Mouse (Mus musculus) embryonic fibroblast, embryonic 13.5 days (primary cell): ENCODE data around the gene Tubb1. TPM values are rescaled to one million over a fixed set of nuclear protein-coding genes. Genes with fewer than 3 reads are reported as not detected.

Source experiments
- H3K27ac ChIP-seq: 2 replicates; pipeline ENCODE4 v1.5.1; 2012; ENCODE audit warnings: low read length, control low read depth, inconsistent platforms; ENCODE audit not compliant: insufficient read depth
- H3K4me1 ChIP-seq: 2 replicates; pipeline ENCODE4 v1.6.1; 2011; ENCODE audit warnings: low read length; ENCODE audit not compliant: control insufficient read depth, insufficient read depth
- H3K4me3 ChIP-seq: 2 replicates; pipeline ENCODE4 v1.5.1; 2011; ENCODE audit warnings: mild to moderate bottlenecking, control low read depth, low read length; ENCODE audit not compliant: insufficient read depth
- CTCF ChIP-seq: IDR thresholded peaks from 2 replicates; pipeline ENCODE4 v1.5.1; 2011; ENCODE audit warnings: mild to moderate bottlenecking, control low read depth, low read length, moderate library complexity, borderline replicate concordance; ENCODE audit not compliant: insufficient read depth
- POLR2A ChIP-seq: IDR thresholded peaks from 2 replicates; pipeline ENCODE4 v1.6.1; 2011; ENCODE audit warnings: low read depth, mild to moderate bottlenecking, control low read depth, low read length, moderate library complexity
- polyA plus RNA-seq: library from polyadenylated mRNA; stranded (reverse); fragments of >200 nt; gene quantifications from 2 replicates; pipeline ENCODE4 v1.2.4, GENCODE M21; 2011; ENCODE audit warnings: low read depth; ENCODE audit not compliant: missing spikeins, insufficient read length

Tubb1 gene
- polyA plus RNA-seq, 1 experiment, result not detected

DNA sequence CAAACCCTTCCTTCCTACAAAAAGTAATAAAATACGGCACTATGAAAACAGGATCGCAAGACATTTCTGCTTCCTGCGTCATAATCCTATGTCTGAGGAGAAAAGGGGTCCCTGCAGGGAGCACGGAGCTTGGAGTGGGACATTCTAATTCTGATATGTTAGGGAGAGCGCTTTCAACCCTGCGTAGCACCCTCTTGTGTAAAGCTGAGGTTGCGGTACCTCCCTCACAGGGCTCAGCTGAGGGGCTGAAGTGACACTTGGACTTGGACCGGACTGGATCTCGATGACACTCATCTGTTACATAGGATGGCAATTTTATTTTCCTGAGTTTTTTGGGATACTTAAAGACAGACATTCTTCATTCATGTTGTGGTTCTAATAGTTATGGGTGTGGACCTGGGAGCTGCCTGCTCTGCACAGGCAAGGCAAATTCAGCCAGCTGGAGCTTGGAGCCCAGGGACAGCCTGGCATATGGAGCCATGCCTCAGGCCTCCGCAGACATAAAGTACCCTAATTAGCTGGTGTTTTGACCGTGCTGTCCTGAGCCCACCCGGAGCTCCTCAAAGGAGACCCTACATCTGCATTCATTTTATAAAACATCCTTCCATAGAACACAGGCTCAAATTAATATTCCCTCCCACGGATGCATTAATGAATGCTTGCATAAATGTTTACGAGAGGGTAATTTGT lies 50.5 kb downstream of the Tubb1 start:
- TF ChIP-seq CTCF (no peak), POLR2A (no peak)
- no peak overlapping the region for H3K27ac ChIP-seq
- H3K4me1 ChIP-seq, result no peaks in the 10 kb centered on the region
- H3K4me3 ChIP-seq, result no peak overlapping the region

DNA sequence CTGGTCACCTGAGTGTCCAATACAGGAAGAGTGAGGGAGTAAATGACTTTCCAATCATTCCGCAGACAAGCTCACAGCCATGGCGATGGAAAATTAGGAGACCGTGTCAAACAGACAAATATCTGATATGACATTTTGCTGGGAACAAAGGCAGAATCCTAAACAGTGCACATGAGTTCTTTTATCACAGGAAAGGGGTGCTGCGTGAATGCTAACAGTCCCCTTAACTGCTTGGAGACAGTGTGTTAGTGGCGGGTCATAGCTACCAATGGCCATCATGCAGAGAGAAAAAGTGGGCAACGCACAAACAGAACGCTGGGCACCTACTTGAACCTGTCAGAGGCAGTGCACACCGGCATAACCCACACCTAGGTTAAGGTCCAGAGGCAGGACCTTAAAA lies 51.0 kb downstream of the Tubb1 start:
- Histone ChIP-seq H3K4me3 (no peak overlapping the region), H3K27ac (no peak overlapping the region), H3K4me1 (no peaks in the 10 kb centered on the region)
- TF ChIP-seq CTCF (no peak), POLR2A (no peak)

DNA sequence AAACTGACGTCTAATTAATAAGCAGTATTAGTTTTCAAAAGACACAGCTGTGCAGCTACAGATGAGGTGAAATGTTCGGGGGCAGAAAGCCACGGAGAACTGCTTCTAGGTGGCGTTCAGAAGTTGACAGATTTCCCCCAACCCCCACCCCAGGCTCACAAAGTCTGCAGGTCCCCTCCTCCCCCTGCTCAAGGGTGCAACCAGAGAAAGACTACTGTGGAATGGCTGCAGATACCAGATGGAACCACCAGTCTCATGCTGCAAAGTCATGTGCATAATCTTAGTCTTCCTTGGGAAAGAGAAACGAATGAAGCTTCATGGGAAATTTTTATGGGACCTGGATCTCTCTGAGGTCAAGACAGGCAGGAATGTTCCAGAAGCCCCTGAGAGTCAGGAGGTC lies 51.8 kb downstream of the Tubb1 start:
- TF ChIP-seq CTCF, result no peak
- no peak for TF ChIP-seq POLR2A
- no peak overlapping the region for H3K27ac ChIP-seq
- H3K4me1 ChIP-seq, result no peaks in the 10 kb centered on the region
- H3K4me3 ChIP-seq, result no peak overlapping the region

DNA sequence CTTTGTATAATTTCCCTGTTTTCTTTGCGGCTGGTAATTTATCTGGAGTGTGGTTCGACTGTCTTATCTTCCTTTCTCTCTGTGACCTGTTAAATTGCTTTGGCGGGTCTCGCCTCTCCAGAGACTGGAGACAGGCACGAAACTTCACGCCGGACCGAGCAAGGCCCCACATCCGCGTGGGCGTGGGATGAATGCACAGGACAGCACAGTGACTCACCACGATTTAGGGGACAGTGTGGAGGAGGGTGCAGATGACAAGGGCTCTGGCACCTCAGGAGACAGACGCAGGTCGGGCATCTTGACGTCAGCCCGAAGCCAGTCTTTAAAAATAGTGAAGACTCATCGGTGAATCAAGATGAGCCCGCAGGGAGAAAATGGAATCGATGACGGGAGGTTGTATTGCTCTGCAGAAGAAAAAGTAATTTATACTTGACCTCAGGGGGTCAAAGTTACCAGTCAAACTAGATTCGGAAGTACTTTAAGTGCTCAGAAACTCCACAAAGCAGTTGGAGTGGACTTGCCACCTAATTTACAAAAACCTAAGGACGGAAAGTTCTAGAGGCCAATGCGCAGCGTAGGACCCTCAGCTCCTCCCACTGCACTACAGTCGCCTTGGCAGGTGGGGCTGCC lies 52.5 kb downstream of the Tubb1 start:
- Histone ChIP-seq H3K4me3 (no peak overlapping the region), H3K27ac (no peak overlapping the region), H3K4me1 (no peaks in the 10 kb centered on the region)
- TF ChIP-seq POLR2A (no peak), CTCF (no peak)

Other genes starting within 250 kb of the Tubb1 start
- 1,063 and 1,076 TPM in 2 replicates for gene Gnas, start 166.4 kb upstream of the Tubb1 start, polyA plus RNA-seq
- gene Gm20721, start 104.0 kb upstream of the Tubb1 start, polyA plus RNA-seq, result 4.3 and 10.6 TPM in 2 replicates
- 31.3 and 33.2 TPM in 2 replicates for gene Nelfcd, start 34.9 kb upstream of the Tubb1 start, polyA plus RNA-seq
- 143 and 186 TPM in 2 replicates for gene Ctsz, start 11.7 kb upstream of the Tubb1 start, polyA plus RNA-seq
- 240 and 279 TPM in 2 replicates for gene Atp5e, start 13.4 kb downstream of the Tubb1 start, polyA plus RNA-seq
- 75.1 and 87.6 TPM in 2 replicates for gene Prelid3b, start 22.4 kb downstream of the Tubb1 start, polyA plus RNA-seq
- not detected in 2 replicates for gene Zfp831, start 192.8 kb downstream of the Tubb1 start, polyA plus RNA-seq